Mouse (Mus musculus): ENCODE data around the gene Blm.

GRCm38 (mm10) chr7:80441986-80442904 is 92.7 kb downstream of the Blm start:
- TF ChIP-seq CTCF (conservative IDR thresholded peaks at IDR 0.05 in 1 of 2, IDR thresholded peaks at IDR 0.05 in 1 of 2; ENCODE audit: low read depth in 2 of 2, low read length in 2 of 2) (no peak), POLR2AphosphoS2 (IDR thresholded peaks at IDR 0.05; ENCODE audit: low read depth, low read length) (no peak), MEF2A (IDR thresholded peaks at IDR 0.05; ENCODE audit: borderline replicate concordance, low read depth, low read length) (no peak), ZMIZ1 (IDR thresholded peaks at IDR 0.05; ENCODE audit: low read depth, low read length) (no peak), E2F4 (IDR thresholded peaks at IDR 0.05; ENCODE audit: insufficient replicate concordance, low read depth, low read length) (no peak), SMC3 (IDR thresholded peaks at IDR 0.05; ENCODE audit: low read depth, low read length) (no peak), POLR2A (IDR thresholded peaks at IDR 0.05; ENCODE audit: low read depth, low read length) (no peak), CHD2 (IDR thresholded peaks at IDR 0.05; ENCODE audit: low read length) (no peak), TCF12 (IDR thresholded peaks at IDR 0.05; ENCODE audit: low read depth, low read length) (no peak), NRF1 (IDR thresholded peaks at IDR 0.05; ENCODE audit: low read depth, low read length) (no peak), PAX5 (IDR thresholded peaks at IDR 0.05; ENCODE audit: low read length) (no peak), MAFK (IDR thresholded peaks at IDR 0.05; ENCODE audit: insufficient replicate concordance, low read length) (no peak)

Measured in CH12.LX (cell line).